Mouse (Mus musculus) MN1 (cell line): ENCODE measurements around the gene Upf2.
A peak's percentile ranks its signal among the peaks of the same experiment; 100 is the strongest.
"Not testable (repeated sequence)": the region's sequence is repeated elsewhere in the genome, so short reads cannot be mapped to it uniquely, and the experiment has no call there.

ENCODE experiments used
- DNase-seq: peaks from one replicate; pipeline ENCODE4 v3.0.0-alpha.2; 2016; ENCODE audit warnings: low spot score

The Upf2 gene

GRCm38 (mm10) chr2:5949821-5950220 is 1.4 kb upstream of the Upf2 start:
- not testable (repeated sequence) for DNase-seq

GRCm38 (mm10) chr2:5950305-5950704 is 964 bp upstream of the Upf2 start:
- DNase-seq: peak; percentile 30

- peak; percentile 23 for DNase-seq
Measured at GRCm38 (mm10) chr2:5951621-5952211, 447 bp downstream of the Upf2 start.

- DNase-seq: no peak
Measured at GRCm38 (mm10) chr2:5957705-5958104, 6.4 kb downstream of the Upf2 start.

- DNase-seq: no peak
Measured at GRCm38 (mm10) chr2:5962265-5962664, 11.0 kb downstream of the Upf2 start.

- DNase-seq: not testable (repeated sequence)
Measured at GRCm38 (mm10) chr2:5963729-5964128, 12.5 kb downstream of the Upf2 start.

DNA sequence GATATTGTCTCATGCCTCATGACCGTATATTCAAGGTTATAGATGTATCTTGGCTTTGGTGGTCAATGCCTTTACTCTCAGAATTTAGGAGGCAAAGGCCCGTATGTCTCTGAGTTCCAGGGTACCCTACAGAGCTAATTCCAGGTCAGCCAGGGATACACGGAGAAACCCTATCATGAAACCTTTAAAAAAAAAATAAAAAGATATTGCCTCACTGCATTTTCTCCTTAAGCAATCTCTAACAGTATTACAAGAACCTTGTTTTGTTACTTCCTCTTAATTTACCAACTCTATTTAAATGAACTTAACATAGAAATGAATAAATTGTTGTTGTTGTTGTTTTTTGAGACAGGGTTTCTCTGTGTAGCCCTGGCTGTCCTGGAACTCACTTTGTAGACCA is 14.7 kb downstream of the Upf2 start:
- no peak for DNase-seq

DNA sequence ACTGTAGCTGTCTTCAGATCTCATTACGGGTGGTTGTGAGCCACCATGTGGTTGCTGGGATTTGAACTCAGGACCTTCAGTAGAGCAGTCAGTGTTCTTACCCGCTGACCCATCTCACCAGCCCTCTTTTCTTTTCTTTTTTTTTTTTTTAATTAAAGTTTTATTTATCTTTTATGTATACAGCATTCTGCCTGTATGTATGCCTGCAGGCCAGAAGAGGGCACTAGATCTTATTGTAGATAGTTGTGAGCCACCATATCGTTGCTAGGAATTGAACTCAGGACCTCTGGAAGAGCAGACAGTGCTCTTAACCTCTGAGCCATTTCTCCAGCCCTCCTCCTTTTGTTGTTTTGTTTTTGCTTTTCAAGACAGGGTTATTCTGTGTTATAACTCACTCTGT is 19.4 kb downstream of the Upf2 start:
- not testable (repeated sequence) for DNase-seq

DNA sequence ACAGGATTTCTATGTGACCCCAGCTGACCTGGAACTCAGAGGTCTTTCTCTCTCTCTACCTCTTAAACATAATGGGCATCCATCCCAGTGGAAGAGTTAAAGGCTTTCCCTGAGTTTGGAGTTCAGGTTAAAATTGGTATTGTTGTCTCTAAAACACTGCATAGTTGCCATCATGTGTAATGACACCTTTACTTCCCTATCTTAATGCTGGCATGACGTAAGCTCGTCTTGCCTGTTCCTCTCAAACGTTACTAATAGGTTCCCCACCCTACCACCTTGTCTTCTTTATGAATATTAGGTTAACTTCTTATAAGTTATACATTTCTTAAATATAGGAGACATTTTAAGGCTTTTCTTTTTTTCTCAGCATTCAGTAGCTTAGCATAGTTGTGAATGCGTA is 26.3 kb downstream of the Upf2 start:
- DNase-seq: no peak

DNA sequence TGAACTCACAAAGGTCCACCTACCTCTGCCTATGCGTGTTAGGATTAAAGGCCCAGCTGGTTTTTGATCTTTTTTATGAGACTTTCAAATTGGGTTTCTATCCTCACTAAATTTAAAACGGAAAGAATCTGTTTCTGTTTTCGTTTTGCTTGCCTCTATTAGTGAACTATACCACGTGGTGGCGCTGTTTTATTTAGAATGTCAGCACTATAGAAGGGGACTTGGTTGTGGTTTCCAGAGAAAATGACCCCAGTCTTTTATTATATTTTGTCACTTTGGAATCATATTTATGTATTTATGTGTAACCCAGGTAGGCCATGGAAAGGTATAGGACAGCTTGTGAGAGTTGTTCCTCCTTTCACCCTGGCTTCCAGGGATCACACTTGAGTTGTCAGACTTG is 44.3 kb downstream of the Upf2 start:
- peak; percentile 48 for DNase-seq

GRCm38 (mm10) chr2:6003949-6004348 is 52.7 kb downstream of the Upf2 start:
- no peak for DNase-seq

GRCm38 (mm10) chr2:6014532-6014931 is 63.3 kb downstream of the Upf2 start:
- no peak for DNase-seq

DNA sequence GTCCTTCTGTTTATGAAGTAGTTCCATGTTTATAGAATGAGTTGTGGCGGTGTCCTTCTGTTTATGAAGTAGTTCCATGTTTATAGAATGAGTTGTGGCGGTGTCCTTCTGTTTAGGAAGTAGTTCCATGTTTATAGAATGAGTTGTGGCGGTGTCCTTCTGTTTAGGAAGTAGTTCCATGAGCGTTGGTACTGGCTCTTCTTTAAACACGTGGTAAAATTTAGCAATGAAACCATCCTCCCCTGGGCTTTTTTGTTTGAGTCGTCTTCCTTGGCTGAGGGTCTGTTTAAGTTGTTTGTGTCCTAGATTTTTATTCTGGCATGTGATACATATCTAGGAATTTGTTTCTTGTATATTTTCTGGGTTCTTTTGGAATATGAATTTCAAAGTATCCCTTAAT is 63.9 kb downstream of the Upf2 start:
- not testable (repeated sequence) for DNase-seq

DNA sequence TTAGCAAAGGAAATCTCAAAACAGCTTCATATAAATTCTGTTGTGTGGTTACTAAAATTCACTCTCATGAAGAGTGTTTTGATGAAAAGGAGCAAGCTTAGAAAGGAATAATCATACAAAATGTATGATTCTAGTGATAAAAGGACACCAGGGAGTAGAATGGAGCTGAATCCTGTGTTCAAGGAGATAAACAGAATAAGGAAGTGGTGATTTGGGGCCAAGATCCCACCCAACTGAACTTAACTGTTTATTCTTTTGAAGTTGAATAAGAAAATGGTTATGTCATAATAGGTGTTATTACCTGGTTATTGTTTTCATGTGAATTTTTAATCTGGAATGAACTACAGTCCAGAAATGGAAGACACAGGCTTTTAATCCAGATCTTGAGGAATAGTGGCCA is 69.3 kb downstream of the Upf2 start:
- DNase-seq: no peak

DNA sequence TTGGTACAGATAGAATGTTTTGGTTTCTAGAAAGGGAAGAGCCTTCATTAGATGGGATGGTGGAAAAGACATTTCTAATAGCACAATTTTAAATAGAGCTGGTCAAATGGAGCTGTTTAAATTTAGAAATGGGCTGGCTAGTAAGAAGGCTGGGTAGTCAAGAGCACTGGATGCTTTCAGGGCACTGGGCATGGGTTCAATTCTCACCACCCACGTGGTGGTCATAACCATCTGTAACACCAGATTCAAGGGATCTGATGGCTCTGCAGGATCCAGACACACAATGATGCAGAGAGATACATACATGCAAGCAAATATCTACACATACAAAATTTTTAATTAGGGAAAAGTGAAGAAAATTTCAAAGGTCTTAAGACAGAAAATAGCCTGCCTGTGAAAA is 91.4 kb downstream of the Upf2 start:
- no peak for DNase-seq

GRCm38 (mm10) chr2:6046796-6047195 is 95.5 kb downstream of the Upf2 start:
- no peak for DNase-seq

DNA sequence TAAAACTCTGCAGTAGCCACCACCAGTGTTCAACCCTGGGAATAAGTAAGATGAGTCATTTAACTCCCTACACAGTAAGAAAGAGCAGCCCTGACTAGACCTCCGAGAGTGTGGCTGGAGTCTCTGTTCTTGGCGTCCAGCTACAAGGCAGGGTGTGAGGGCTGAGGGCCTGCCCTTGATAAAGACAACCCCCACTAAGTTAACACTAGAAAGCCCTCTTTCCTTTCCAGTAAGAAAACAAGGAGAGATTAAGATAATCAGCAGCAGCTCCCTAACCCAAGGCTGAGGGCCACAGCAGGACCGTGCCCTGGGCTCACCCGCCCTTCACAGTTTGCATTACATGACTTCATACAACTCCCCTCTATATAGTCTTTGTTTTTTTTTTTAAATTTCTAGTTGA is 97.3 kb downstream of the Upf2 start:
- no peak for DNase-seq

- DNase-seq: no peak
Measured at GRCm38 (mm10) chr2:6049018-6049417, 97.7 kb downstream of the Upf2 start.

- DNase-seq: no peak
Measured at GRCm38 (mm10) chr2:6055466-6055865, 104.2 kb downstream of the Upf2 start.

- no peak for DNase-seq
Measured at GRCm38 (mm10) chr2:6056518-6056917, 105.2 kb downstream of the Upf2 start.

DNA sequence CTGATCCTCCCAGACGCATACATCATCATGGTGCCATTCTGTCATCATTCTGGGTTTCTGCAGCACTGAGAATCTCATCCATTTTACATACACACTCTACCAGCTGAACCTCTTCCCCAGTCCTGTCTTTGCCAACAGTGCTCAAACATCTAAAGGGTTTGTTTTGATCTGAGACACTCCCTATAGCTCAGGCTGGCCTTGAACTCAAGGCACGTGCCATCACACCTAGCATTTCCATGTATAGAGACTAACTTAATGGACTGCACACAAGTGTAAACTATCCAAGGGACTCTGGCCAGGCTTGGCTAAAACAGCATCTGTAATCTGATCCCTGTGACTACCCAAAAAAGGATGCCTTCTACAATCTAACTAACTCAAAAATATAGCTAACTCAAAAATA is 108.0 kb downstream of the Upf2 start:
- no peak for DNase-seq

DNA sequence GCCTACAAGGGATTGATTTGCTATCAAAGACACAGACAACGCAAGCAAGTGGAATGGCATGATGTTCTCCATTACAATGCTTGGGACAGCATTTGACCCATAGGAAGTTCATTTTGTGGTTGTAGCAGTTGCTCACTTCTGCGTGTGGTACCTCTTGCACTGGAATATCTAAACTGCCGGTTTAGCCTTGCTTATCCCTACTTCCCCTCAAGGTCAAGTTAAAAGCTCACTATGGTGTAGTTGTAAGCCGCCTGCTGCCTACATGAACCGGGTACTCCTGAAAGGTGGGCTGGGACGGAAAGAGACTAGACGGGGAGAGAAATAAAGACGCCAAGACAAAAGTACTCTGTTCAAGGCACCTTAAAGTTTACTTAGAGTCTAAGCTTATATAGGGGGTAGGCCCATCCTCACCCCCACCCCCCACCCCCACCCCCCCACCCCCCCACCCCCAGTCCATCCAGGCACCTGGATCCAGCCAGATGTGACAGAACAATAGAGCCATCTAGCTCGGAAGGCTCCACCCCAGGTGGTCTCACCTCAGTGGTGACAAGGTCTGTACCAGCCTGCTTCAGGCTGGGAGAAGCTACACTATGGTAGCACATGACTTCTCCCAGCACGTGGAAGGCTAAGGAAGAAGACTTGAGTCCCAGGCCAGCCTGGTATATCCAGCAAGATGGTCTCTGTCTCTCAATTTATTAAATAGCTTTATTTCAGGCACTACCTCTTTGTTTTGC is 109.0 kb downstream of the Upf2 start:
- DNase-seq: no peak

GRCm38 (mm10) chr2:6067341-6067740 is 116.1 kb downstream of the Upf2 start:
- DNase-seq: no peak

DNA sequence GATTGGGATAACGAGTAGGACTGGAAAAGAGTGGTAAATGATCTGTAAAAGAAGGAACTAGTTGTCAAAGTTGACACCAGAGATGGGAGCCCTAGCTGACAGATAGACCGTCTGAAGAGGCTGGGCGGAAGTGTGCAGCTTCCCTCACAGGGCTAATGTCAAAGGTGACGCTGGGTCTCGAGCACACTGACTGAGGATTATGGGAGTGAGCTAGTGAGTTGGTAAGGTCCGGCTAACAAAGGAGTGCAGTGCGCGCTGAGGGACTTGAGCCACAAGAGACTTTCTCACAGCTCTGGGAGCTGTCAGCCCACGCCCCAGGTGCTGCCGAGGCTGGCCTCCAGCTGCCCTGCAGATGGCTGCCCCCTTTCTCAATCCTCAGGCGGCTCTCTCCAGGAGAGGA is 119.7 kb downstream of the Upf2 start:
- DNase-seq: no peak
